Mouse (Mus musculus): ENCODE measurements at regions not wholly inside any gene's neighbourhood (a gene's known extent, or its start where the extent isn't known, plus 50 kb on each side); places are given as distances from the start of the nearest gene placed in this dataset.
"Not testable (repeated sequence)": the region's sequence is repeated elsewhere in the genome, so short reads cannot be mapped to it uniquely, and the experiment has no call there.

GRCm38 (mm10) chr16:86821586-86821985 lies 532.4 kb upstream of the N6amt1 start:
- Histone ChIP-seq H3K4me3 (replicated peaks) (no peak overlapping the region), H3K9me3 (replicated peaks) (no peaks in the 10 kb centered on the region), H3K4me2 (no peak overlapping the region), H3K27me3 (no peaks in the 10 kb centered on the region), H3K36me3 (no peaks in the 10 kb centered on the region), H3K4me1 (peaks cover 10% of the 10 kb centered on the region), H3K9ac (no peak overlapping the region), H3K27ac (no peak overlapping the region)
- ATAC-seq (replicated peaks; ENCODE audit: low FRiP score), result no peak
- 79% methylated on average over 2 of the region's 2 CpGs for WGBS

GRCm38 (mm10) chr16:86818639-86819038 lies 535.3 kb upstream of the N6amt1 start:
- ATAC-seq (replicated peaks; ENCODE audit: low FRiP score); H3K27ac ChIP-seq: not testable (repeated sequence)

DNA sequence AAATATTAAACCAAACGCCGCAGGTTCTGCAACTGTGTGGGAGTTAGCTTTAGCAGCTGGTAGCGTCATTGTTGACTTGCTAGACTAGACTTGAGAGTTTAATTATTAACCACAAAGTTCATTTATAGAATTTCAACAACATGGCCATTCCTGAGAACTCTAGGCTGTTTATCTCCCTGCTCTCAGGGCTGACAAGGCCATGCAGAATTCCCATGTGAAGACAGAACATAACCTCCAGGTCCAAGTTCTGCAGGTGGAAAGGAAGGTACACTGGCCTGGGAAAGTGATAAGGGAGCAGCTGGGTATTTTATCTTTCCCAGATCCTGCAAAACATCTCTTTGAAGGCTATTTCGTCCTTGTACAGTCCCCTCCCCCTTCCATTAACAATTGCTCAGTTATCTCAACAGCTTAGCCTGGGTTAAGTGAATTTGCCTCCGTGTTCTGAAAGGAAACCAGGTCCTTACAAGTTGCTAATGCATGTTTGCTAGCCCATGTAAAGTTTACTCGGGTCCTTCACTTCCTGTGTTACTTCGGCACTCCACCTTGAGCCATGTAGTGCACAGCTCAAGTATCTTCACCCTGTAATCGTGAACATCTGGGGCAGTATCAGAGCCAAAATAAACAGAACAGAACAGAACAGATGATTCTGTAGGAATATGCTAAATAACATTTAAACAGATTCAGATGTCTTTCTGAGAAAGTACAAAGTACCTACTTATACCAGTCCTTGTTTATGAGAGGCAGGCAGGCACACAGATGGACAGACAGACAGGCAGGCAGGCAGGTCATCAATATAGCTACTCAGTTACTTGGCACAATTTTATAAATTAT lies 537.0 kb upstream of the N6amt1 start:
- Histone ChIP-seq H3K36me3 (no peaks in the 10 kb centered on the region), H3K4me2 (peak overlapping the region; percentile 38), H3K9me3 (replicated peaks) (no peaks in the 10 kb centered on the region), H3K9ac (no peak overlapping the region), H3K4me3 (replicated peaks) (no peak overlapping the region), H3K27ac (peak overlapping the region; percentile 94), H3K4me1 (peaks cover 10% of the 10 kb centered on the region), H3K27me3 (no peaks in the 10 kb centered on the region)
- 13% methylated on average over 8 of the region's 8 CpGs for WGBS
- ATAC-seq (replicated peaks; ENCODE audit: low FRiP score), result peak; percentile 87

More at GRCm38 (mm10) chr16:86818639-86819038, 535.3 kb upstream of the N6amt1 start:
- not testable (repeated sequence) for H3K4me3 ChIP-seq (replicated peaks); H3K9me3 ChIP-seq (replicated peaks); H3K4me2 ChIP-seq; H3K27me3 ChIP-seq; H3K36me3 ChIP-seq; H3K9ac ChIP-seq
- peaks cover 10% of the 10 kb centered on the region for H3K4me1 ChIP-seq
- WGBS, result 86% methylated on average over 1 of the region's 1 CpGs

- no peak for ATAC-seq (replicated peaks; ENCODE audit: low FRiP score)
Observed at GRCm38 (mm10) chr16:86816006-86816405, 538.0 kb upstream of the N6amt1 start.

DNA sequence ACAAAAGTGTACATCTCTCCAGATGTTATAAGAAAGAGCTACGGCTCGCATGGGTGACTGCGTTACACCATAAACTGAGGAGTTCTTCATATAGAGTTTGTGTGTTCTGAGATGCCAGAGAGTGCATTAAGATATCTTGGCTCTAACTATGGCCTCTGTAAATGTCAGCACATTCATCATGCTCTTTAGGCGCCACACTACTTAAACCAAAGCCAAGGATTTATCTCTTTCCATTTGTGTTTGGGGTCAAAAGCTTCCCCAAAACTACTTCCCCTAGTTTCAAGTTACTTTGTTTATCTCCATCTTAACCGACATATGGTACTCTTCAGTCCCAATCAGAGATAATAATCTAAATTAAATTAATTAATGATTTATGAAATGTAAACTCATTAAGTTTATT lies 541.3 kb upstream of the N6amt1 start:
- H3K4me2 ChIP-seq, result no peak overlapping the region
- no peak overlapping the region for H3K9ac ChIP-seq
- no peaks in the 10 kb centered on the region for H3K36me3 ChIP-seq
- no peak for ATAC-seq (replicated peaks; ENCODE audit: low FRiP score)
- H3K27me3 ChIP-seq, result no peaks in the 10 kb centered on the region
- 20% methylated on average over 5 of the region's 5 CpGs for WGBS
- H3K4me1 ChIP-seq, result peaks cover 10% of the 10 kb centered on the region
- H3K9me3 ChIP-seq (replicated peaks), result no peaks in the 10 kb centered on the region
- no peak overlapping the region for H3K4me3 ChIP-seq (replicated peaks)
- H3K27ac ChIP-seq, result no peak overlapping the region

More at GRCm38 (mm10) chr16:86816006-86816405, 538.0 kb upstream of the N6amt1 start:
- no peaks in the 10 kb centered on the region for H3K27me3 ChIP-seq
- H3K36me3 ChIP-seq, result no peaks in the 10 kb centered on the region
- no peak overlapping the region for H3K4me2 ChIP-seq
- no peak overlapping the region for H3K4me3 ChIP-seq (replicated peaks)
- H3K9me3 ChIP-seq (replicated peaks), result no peaks in the 10 kb centered on the region
- peaks cover 10% of the 10 kb centered on the region for H3K4me1 ChIP-seq
- peak overlapping the region; percentile 66; the same call in 1 of the 2 replicates for H3K27ac ChIP-seq
- 50% methylated on average over 2 of the region's 2 CpGs for WGBS
- H3K9ac ChIP-seq, result no peak overlapping the region

DNA sequence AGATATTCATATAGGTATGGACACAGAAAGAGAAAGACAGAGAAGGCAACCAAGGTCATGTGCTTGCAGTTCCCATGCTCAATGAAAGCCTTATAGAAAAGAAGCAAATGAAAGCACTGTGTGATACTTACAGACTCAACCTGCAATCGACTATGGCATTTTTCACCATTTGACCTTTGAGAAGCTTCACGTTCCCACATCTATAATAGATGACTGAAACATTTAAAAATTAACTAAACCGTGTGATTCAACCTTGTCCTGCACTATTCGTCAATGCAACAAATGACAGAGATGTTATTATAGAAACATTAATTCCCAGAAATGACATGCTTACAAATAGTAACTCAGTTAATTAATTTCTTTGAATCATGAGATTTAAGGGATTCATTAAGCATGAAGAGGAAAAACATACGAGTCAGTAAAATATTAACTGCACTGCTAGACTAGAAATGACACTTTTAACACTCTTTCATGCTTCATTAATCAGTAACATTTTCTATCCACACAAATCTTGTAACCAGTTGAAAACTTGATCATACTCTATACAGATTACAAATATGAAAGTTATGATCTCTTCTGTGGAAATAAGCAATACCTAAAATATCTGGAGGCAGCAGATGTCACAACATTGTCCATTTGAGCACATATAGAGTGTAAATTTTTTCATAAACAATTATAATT lies 545.2 kb upstream of the N6amt1 start:
- Histone ChIP-seq H3K9ac (no peak overlapping the region), H3K4me1 (0 out of 2 replicates have a peak, but pooled peaks cover 3% of the 10 kb centered on the region), H3K36me3 (no peaks in the 10 kb centered on the region), H3K9me3 (replicated peaks) (no peaks in the 10 kb centered on the region), H3K27ac (peak overlapping the region; percentile 7), H3K27me3 (no peaks in the 10 kb centered on the region), H3K4me2 (no peak overlapping the region), H3K4me3 (replicated peaks) (no peak overlapping the region)
- ATAC-seq (replicated peaks; ENCODE audit: low FRiP score), result peak; percentile 71
- 37% methylated on average over 5 of the region's 5 CpGs for WGBS

GRCm38 (mm10) chr16:86806374-86806773 lies 547.6 kb upstream of the N6amt1 start:
- ATAC-seq (replicated peaks; ENCODE audit: low FRiP score), result no peak
- Histone ChIP-seq H3K4me3 (replicated peaks) (no peak overlapping the region), H3K27ac (no peak overlapping the region), H3K27me3 (no peaks in the 10 kb centered on the region), H3K9me3 (replicated peaks) (no peaks in the 10 kb centered on the region), H3K4me1 (0 out of 2 replicates have a peak, but pooled peaks cover 3% of the 10 kb centered on the region), H3K36me3 (no peaks in the 10 kb centered on the region), H3K9ac (no peak overlapping the region), H3K4me2 (no peak overlapping the region)
- 80% methylated on average over 2 of the region's 2 CpGs for WGBS

- Histone ChIP-seq H3K4me1 (no peaks in the 10 kb centered on the region), H3K4me3 (replicated peaks) (no peak overlapping the region), H3K36me3 (no peaks in the 10 kb centered on the region), H3K27ac (no peak overlapping the region), H3K4me2 (no peak overlapping the region), H3K27me3 (no peaks in the 10 kb centered on the region), H3K9ac (no peak overlapping the region), H3K9me3 (replicated peaks) (no peaks in the 10 kb centered on the region)
- WGBS, result 65% methylated on average over 2 of the region's 2 CpGs
- no peak for ATAC-seq (replicated peaks; ENCODE audit: low FRiP score)
Observed at GRCm38 (mm10) chr16:86776086-86776485, 577.9 kb upstream of the N6amt1 start.

GRCm38 (mm10) chr16:86772586-86772985 lies 581.4 kb upstream of the N6amt1 start:
- Histone ChIP-seq H3K9ac (no peak overlapping the region), H3K9me3 (replicated peaks) (no peaks in the 10 kb centered on the region), H3K4me3 (replicated peaks) (no peak overlapping the region), H3K27ac (no peak overlapping the region), H3K4me2 (no peak overlapping the region), H3K27me3 (no peaks in the 10 kb centered on the region), H3K4me1 (no peaks in the 10 kb centered on the region), H3K36me3 (no peaks in the 10 kb centered on the region)
- ATAC-seq (replicated peaks; ENCODE audit: low FRiP score), result no peak
- WGBS, result 52% methylated on average over 1 of the region's 1 CpGs

- 72% methylated on average over 3 of the region's 3 CpGs for WGBS
- H3K9ac ChIP-seq, result no peak overlapping the region
- ATAC-seq (replicated peaks; ENCODE audit: low FRiP score), result no peak
- H3K27ac ChIP-seq, result no peak overlapping the region
- H3K36me3 ChIP-seq, result no peaks in the 10 kb centered on the region
- H3K4me3 ChIP-seq (replicated peaks), result no peak overlapping the region
- no peaks in the 10 kb centered on the region for H3K27me3 ChIP-seq
- no peaks in the 10 kb centered on the region for H3K4me1 ChIP-seq
- H3K4me2 ChIP-seq, result no peak overlapping the region
- H3K9me3 ChIP-seq (replicated peaks), result no peaks in the 10 kb centered on the region
Observed at GRCm38 (mm10) chr16:86768912-86769311, 585.1 kb upstream of the N6amt1 start.

- no peaks in the 10 kb centered on the region for H3K27me3 ChIP-seq
- no peak overlapping the region for H3K4me3 ChIP-seq (replicated peaks)
- H3K4me2 ChIP-seq, result no peak overlapping the region
- no peaks in the 10 kb centered on the region for H3K9me3 ChIP-seq (replicated peaks)
- H3K27ac ChIP-seq, result no peak overlapping the region
- no peak for ATAC-seq (replicated peaks; ENCODE audit: low FRiP score)
- 70% methylated on average over 3 of the region's 3 CpGs for WGBS
- H3K9ac ChIP-seq, result no peak overlapping the region
- H3K36me3 ChIP-seq, result no peaks in the 10 kb centered on the region
- no peaks in the 10 kb centered on the region for H3K4me1 ChIP-seq
Observed at GRCm38 (mm10) chr16:86768355-86768754, 585.6 kb upstream of the N6amt1 start.

DNA sequence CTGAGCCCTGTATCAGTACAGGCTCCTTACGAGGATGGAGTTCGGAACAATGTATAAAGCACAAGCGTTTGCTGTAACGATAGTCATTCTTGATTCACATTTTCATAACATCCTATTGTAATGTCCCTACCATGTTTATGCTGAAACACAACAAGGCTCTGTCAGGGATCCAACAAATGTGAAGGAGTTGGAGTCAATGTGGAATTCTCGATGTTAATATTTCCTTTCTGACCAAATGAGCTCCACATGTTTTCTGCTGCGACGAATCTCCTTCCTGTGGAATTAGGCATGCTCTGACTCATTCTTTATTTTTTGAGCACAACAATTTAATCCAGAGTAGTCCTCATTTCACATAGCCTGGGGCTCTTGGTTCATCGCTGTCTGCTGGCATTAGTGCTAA lies 588.0 kb upstream of the N6amt1 start:
- H3K4me1 ChIP-seq, result no peaks in the 10 kb centered on the region
- H3K36me3 ChIP-seq, result no peaks in the 10 kb centered on the region
- no peaks in the 10 kb centered on the region for H3K27me3 ChIP-seq
- no peak for ATAC-seq (replicated peaks; ENCODE audit: low FRiP score)
- no peaks in the 10 kb centered on the region for H3K9me3 ChIP-seq (replicated peaks)
- no peak overlapping the region for H3K4me2 ChIP-seq
- H3K27ac ChIP-seq, result no peak overlapping the region
- H3K4me3 ChIP-seq (replicated peaks), result no peak overlapping the region
- H3K9ac ChIP-seq, result no peak overlapping the region
- WGBS, result 82% methylated on average over 8 of the region's 8 CpGs

Measured in kidney, embryonic 15.5 days (tissue).